In the genomic region with DNA sequence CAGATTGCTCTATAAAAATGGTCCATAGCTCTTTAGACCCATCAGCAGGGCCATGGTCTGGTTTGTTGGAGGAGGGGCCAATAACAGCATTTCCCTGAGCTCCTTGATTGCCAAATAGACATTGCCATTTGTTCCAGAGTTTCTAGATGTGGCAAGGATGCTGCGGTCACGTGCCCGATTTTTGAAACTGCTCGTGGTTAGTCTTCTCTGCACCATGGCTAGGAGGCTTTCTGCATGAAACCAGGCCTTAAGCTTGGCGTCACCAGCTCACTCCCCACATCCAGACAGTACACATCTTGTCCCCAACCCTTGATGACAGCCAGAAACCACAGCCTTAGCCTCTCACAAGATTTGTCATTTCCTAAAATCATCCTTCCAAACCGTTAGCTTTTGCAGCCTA, we compare ENCODE assay signal across 19 mouse cellular contexts.
DNase-seq lines count a peak whose midpoint lies in the region; ATAC-seq lines count a peak whose summit lies in the region.
"Had no signal": no experiment of that assay in that cellular context is flagged by ENCODE, and none has a peak within 500 bp of the region (broad histone marks: within the 10 kb centered on the region; RNA-seq: fewer than 3 reads in every experiment).

No protein-coding gene starts in this region.

- no peak for DNase-seq in embryonic facial prominence, embryonic 10.5 days (ENCODE audit: low spot score)
- peak; percentile 87 for DNase-seq in 416B (ENCODE audit: low read depth)
- DNase-seq in left cerebral cortex, adult 9 months (ENCODE audit: low spot score in 2 of 2): no peak
- DNase-seq in lung, postnatal 14 days: no peak
- DNase-seq: adrenal gland, adult 8-10 months; adrenal gland, postnatal 36 days; cerebellum, adult 8-10 months; cerebellum, postnatal 25 days; gastrocnemius, postnatal 36 days; heart, postnatal 36 days had no signal

- H3K9ac ChIP-seq in embryonic facial prominence, embryonic 15.5 days: no peak overlapping the region
- H3K9ac ChIP-seq: forebrain, embryonic 15.5 days; heart, embryonic 13.5 days; hindbrain, embryonic 12.5 days had no signal

- H3K27ac ChIP-seq in embryonic facial prominence, embryonic 15.5 days (replicated peaks): no peak overlapping the region
- no peak overlapping the region for H3K27ac ChIP-seq in embryonic facial prominence, embryonic 10.5 days (replicated peaks)
- H3K27ac ChIP-seq: forebrain, embryonic 15.5 days; heart, embryonic 13.5 days had no signal

- H3K4me1 ChIP-seq in embryonic facial prominence, embryonic 15.5 days: no peaks in the 10 kb centered on the region
- H3K4me1 ChIP-seq in embryonic facial prominence, embryonic 10.5 days: no peaks in the 10 kb centered on the region; the same call in 1 of the 2 replicates
- H3K4me1 ChIP-seq: forebrain, embryonic 15.5 days; hindbrain, embryonic 12.5 days had no signal

- H3K9me3 ChIP-seq in embryonic facial prominence, embryonic 15.5 days (replicated peaks): no peaks in the 10 kb centered on the region
- no peaks in the 10 kb centered on the region for H3K9me3 ChIP-seq in embryonic facial prominence, embryonic 10.5 days
- H3K9me3 ChIP-seq: forebrain, embryonic 15.5 days; heart, embryonic 13.5 days; hindbrain, embryonic 12.5 days had no signal

- H3K4me2 ChIP-seq in embryonic facial prominence, embryonic 15.5 days (replicated peaks): no peak overlapping the region
- H3K4me2 ChIP-seq: forebrain, embryonic 15.5 days; heart, embryonic 13.5 days; hindbrain, embryonic 12.5 days had no signal

- no peaks in the 10 kb centered on the region for H3K36me3 ChIP-seq in embryonic facial prominence, embryonic 15.5 days
- H3K36me3 ChIP-seq in embryonic facial prominence, embryonic 10.5 days (replicated peaks): peaks cover 47% of the 10 kb centered on the region

- no peak overlapping the region for H3K4me3 ChIP-seq in embryonic facial prominence, embryonic 15.5 days (replicated peaks)
- no peak overlapping the region for H3K4me3 ChIP-seq in embryonic facial prominence, embryonic 10.5 days
- H3K4me3 ChIP-seq: erythroblast, embryonic 14.5 days; forebrain, embryonic 15.5 days; heart, embryonic 13.5 days; hindbrain, embryonic 12.5 days had no signal

- WGBS in embryonic facial prominence, embryonic 15.5 days: 72% methylated on average over 6 of the region's 6 CpGs
- 90% methylated on average over 6 of the region's 6 CpGs for WGBS in embryonic facial prominence, embryonic 10.5 days

- H3K27me3 ChIP-seq in embryonic facial prominence, embryonic 15.5 days: no peaks in the 10 kb centered on the region
- H3K27me3 ChIP-seq in embryonic facial prominence, embryonic 10.5 days (replicated peaks; ENCODE audit: low read depth, poor library complexity, severe bottlenecking): no peaks in the 10 kb centered on the region
- H3K27me3 ChIP-seq: forebrain, embryonic 15.5 days; heart, embryonic 13.5 days; hindbrain, embryonic 12.5 days had no signal

- peak; percentile 4; the same call in 1 of the 2 replicates for ATAC-seq in embryonic facial prominence, embryonic 15.5 days (ENCODE audit: insufficient number of reproducible peaks, low FRiP score, low TSS enrichment, low read depth)
- peak; percentile 90 for ATAC-seq in common myeloid progenitor, adult 5-6 weeks (replicated peaks; ENCODE audit: low read depth, poor library complexity, severe bottlenecking)
- peak; percentile 94 for ATAC-seq in megakaryocyte progenitor cell, adult 5-6 weeks (replicated peaks; ENCODE audit: poor library complexity)
- ATAC-seq: forebrain, embryonic 15.5 days; hindbrain, embryonic 16.5 days; inflammation-experienced regulatory T-cells, adult 6 months had no signal

Comparison
In these comparisons a context has a peak if more than half of its experiments do, and no peak if none do; other contexts are left out.
1. ATAC-seq: peak in every context shown above with its lines; median percentile 94 in megakaryocyte progenitor cell, adult 5-6 weeks; 90 in common myeloid progenitor, adult 5-6 weeks; 4 in embryonic facial prominence, embryonic 15.5 days.